Mouse (Mus musculus) liver, embryonic 14.5 days (tissue): ENCODE data around the gene Prpf38b.

Experiments used
- CTCF ChIP-seq: IDR thresholded peaks from 2 replicates; pipeline ENCODE4 v1.5.1; 2016; ENCODE audit warnings: antibody characterized with exemption, low read depth, control low read depth
- EP300 ChIP-seq: IDR thresholded peaks from 2 replicates; pipeline ENCODE4 v1.6.1; 2016; ENCODE audit warnings: antibody characterized with exemption, low read depth

DNA sequence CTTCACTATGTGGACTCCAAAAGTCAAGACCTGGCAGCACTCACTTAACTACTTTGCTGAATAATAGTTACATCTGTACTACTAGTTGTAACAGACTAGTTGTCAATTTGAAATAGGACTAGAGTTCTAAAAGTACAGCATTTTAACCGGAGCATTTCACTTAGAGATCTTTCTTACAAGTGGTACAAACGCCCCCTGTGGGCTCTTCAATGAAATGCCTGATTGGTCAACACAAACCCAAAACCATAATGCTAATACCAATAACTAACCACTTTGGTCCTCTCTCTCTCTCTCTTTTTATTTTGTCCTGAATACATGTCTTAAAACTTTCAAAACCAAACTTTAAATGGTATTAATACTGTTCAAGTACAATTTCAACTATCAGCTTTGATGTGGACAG, 9.5 kb downstream of the Prpf38b start:
- TF ChIP-seq CTCF (no peak), EP300 (no peak)
